Mouse (Mus musculus): ENCODE measurements around the gene Ptcd3.

DNA sequence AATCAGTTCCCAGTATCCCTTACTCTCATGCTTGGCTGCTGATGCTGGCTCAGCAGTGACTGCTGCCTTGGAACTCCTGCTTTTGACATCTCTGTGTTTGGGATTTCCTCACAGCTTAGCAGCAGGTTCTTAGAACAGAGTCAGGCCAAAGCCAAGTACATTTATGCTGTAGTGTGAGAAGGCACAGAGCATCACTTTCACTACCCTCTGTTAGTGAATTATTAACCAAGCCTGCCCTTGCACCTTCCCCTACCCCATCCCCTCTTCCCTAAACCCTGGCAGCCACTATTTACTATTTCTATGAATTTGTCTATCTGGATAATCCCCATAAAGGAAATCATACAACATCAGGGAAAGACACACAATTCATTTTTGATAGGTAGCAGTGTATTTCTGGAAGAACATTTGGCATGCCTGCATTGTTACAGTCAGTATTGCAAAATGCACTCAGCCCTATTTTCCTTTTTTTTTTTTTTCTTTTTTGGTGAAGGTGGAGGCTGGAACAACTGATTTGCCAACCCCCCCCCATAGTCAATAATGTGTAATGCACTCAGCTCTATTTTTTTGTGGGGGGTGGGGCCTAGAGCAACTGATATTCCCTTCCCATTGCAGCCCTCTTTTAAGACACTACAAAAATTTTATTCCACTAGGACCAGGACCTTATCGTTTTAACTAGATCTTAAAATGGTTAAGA is 67.8 kb downstream of the Ptcd3 start:
- TF ChIP-seq CTCF (IDR thresholded peaks at IDR 0.05; ENCODE audit: low read depth) = no peak
- no peak for TF ChIP-seq EP300 (IDR thresholded peaks at IDR 0.05; ENCODE audit: low read depth)

All from heart, postnatal 0 days (tissue).